Mouse (Mus musculus): ENCODE measurements around the gene Rab1a.

GRCm38 (mm10) chr11:20240331-20240730 is 39.1 kb downstream of the Rab1a start:
- TF ChIP-seq POLR2A (IDR thresholded peaks at IDR 0.05; ENCODE audit: extremely low read depth, insufficient read depth, low read length): no peak
- TF ChIP-seq CTCF (IDR thresholded peaks at IDR 0.05; ENCODE audit: extremely low read depth, insufficient read depth, low read length): no peak

Data from cortical plate, adult 2 months (tissue).